Mouse (Mus musculus): ENCODE results near the gene Mpp4.

- TF ChIP-seq CTCF (IDR thresholded peaks at IDR 0.05; ENCODE audit: insufficient read depth, low read length) (no peak), POLR2A (IDR thresholded peaks at IDR 0.05; ENCODE audit: borderline replicate concordance, extremely low read depth, low read depth, low read length) (no peak)
Measured at GRCm38 (mm10) chr1:59178401-59178800, 15.2 kb upstream of the Mpp4 start.

Data from lung, adult 2 months (tissue).